Mouse (Mus musculus) E14TG2a.4 (cell line): ENCODE data around the gene Mef2c.

ENCODE experiments used
- CTCF ChIP-seq: conservative IDR thresholded peaks from 2 replicates; pipeline ENCODE4 v1.5.1; 2014; ENCODE audit warnings: low read length
- NANOG ChIP-seq: IDR thresholded peaks from 2 replicates; pipeline ENCODE4 v1.6.1; 2014; ENCODE audit warnings: borderline replicate concordance, low read length, mixed read lengths

- TF ChIP-seq CTCF (no peak), NANOG (no peak)
These were observed 131.4 kb downstream of the Mef2c start for GRCm38 (mm10) chr13:83635218-83635617.
